Mouse (Mus musculus): ENCODE measurements around the gene Atrnl1.

Atrnl1 gene

DNA sequence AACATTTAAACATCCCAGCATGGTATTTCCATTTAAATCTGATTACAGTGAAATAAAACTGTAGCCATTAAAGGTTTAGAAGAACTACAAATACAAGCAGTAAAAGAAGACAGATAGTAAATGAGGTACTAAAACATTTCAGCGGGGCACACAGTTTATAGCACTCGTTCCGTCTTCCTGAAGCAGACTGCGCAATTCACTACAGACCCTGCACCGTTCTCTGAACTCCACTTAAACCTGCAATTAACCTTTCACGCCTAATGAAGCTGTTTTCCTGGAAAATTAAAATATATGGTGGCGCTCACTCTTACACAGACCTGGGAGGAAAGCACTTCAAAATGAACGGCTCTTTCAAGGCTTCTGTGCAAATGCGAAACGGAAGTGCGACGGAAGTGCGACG, 514.2 kb downstream of the Atrnl1 start:
- no peak for DNase-seq

DNA sequence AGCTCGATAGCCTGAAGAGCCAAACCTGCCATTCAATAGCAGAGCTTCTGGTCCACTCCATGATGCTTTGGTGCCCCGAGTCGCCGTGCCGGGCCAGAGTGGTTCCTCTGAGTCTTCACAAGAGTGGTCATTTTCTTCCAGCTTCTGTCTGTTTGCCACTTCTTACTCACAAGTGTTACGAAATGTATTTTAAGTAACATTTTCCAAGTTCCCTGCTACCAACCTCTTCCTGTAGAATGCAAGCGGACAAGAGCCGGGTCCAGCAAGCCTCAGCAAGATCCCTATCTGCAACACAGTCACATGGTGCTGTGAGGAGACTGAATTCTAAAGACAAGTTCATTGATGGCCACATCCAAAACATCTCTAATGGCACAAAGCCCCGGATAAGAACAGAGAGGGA, 521.1 kb downstream of the Atrnl1 start:
- DNase-seq: no peak

DNA sequence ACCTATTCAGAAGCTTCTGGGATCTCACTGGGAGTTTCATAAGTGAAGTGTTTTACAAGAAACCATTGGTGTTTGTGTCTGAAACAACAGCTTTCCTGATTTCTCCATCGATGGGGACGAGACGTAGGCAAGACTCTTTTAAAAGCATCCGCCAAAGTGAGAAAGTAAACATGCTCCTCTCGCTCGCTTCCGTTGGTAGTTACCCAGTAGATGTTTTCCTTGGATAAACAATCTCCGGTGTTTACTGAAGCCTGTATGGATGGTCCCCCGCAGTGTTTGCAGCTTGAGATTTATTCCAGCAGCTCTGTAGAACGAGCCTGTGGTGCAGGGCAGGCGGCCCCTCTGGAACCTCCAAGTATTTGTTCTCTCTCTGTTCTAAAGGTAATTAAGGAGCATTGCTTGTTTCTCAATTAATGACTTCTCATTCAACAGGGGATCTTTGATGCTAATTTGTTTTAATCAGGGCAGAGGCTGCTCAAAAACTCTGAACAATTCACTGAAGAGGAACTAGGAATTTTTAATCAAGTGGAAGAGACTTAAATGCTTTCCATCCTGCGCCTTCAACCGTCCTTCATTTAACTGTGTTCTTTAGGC, 529.5 kb downstream of the Atrnl1 start:
- DNase-seq: no peak

DNA sequence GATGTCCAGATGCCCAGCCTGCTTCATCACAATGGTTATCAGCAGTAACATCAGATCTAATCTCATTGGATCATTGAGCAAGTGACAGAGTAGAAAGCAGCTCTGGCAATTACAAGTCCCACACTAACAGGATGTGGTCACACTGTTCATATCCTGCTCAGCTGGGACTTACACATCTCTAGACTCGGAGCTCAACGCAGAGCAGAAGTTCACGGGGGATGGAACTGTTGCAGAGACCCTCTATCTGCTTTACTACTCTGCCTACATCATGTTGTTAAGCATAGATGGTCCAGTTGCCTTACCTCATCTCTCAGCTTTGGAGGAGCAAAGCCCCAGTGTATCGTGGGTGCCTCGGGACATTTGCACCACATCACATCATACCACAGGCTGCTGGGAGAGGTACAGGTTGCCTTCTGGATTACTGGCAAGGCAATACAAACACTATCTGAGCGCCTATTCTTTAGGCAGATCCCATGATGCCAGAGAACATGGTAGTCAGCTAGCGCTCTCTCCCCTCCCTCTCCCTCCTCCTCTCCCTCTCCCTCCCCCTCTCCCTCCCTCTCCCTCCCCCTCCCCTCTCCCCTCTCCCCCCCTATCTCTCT, 533.1 kb downstream of the Atrnl1 start:
- DNase-seq: no peak

DNA sequence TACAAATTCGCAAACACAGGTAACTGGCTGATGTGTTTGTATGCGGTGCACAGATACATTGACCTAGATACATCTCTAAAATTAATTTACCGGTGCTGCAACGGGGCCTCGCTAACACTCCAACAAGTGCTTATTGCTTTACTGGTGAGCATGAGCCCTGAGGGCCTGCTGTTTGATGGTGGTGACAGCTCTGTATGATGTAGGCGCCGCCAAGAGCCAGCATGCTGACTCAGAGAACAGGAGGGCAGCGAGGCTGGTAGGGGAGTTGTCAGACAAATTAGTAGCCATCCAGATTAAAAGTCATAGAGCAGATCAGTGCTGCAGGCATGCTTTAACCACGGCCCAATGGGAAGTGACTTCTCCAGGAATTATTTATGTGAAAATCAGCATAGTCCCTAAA, 534.7 kb downstream of the Atrnl1 start:
- DNase-seq: peak in 1 of 2 experiments; percentile 11

DNA sequence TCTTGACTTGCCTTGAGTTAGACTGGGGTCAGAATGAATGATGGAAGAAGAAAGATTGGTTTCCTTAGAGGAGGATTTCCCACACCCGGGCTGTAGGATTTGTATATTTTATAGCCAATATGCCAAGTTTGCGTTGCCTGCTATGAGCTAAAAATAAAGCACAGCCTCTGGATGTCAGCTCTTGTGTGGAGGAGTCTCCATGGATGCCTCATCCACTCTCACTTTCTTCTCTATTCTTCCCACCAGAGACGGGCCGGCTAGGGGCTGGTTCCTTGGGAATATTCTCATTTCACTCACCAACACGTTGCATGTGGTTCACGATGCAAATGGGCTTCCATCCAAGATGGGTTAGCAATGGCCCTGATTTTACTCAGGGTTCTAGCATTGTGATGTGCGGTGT, 540.4 kb downstream of the Atrnl1 start:
- no peak for DNase-seq

DNA sequence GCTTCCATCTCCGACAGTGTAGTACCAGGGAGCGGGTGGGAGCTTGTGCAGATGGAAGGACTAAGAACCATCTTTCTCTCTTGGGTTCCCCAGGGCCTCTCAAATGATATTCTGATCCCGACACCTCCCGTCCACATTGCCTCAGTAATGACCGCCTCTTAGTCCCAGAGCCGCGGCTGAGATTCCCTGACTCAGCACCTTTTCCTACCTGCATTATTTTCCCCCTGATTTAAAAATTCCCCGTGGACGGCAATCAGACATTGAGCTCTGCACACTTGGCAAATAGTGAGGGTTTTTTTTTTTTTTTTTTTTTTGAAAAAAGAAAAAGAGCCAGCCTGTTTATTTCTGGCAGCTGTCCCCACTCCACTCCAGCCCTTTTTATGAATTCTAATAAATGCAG, 550.7 kb downstream of the Atrnl1 start:
- no peak for DNase-seq

DNA sequence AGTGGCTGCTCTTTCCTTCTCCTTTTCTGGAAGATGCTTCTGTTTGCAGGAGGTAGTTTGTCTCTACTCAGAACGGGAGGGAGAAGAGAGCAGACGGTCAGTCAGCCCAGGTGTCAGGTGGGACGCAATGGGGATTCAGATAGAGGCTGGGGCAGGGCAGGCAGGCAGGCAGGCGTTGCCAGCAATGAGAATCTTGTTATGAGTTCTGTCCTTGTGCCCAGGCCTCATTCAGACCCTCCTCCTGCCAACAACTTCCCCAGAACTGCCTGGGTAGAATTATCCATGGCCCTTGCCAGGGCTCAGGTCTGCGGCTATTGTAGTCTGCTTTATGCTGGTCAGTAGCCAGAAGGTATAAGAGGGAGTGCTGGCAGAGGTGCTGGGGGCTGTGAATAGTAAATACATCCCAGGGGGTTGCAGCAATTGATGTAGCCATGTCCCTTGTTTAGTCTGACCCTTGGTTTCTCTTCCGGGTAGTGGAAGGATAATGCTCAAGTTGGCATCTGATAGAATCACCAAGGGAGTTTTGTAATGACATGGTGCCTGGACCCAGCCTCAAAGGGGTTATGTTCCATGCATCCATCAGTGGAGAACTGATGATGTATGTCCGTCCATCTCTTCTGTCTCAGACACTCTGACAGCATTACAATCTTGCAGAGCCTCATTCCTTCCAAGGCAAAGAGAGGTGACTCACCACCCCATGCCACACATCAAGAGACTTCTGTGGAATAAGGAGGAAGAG, 554.2 kb downstream of the Atrnl1 start:
- DNase-seq: peak; percentile 65 to 78

DNA sequence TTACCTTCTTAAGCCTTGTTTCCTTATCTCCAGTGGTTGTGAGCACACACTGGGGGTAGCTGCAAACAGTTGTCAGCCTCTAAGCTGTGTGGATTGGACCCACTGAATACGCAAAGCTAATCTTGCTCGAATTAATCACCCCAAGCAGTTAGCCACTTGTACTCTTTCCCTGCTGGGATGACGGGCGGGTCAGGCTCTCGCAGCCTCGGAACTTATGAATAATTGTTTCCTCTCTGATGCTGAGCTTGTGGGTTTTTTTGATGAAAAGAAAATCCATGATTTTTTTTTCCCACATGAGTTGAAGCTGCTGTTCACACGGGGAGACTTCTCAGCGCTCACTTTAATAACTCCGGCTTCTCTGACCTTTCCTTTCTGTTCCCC, 554.8 kb downstream of the Atrnl1 start:
- DNase-seq: no peak

DNA sequence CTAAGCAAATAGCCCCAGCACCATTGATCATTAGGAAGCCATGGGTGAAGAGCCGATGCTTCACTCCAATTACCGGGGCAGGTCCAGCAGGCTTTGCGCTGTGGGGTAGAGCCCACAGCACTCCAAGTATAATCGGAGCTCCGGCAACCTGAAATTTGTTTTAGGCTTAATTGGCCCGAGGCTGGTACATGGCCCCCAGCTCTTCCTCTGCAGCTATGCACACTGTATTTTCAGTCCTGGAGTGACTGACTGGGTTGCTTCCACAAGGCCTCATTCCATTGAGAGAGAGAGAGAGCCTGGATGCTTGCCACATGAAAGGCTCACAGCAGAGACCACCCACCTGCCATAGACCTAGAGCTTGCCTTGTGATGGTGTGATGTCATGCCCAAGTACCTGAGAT, 555.3 kb downstream of the Atrnl1 start:
- peak in 1 of 2 experiments; percentile 26 for DNase-seq

DNA sequence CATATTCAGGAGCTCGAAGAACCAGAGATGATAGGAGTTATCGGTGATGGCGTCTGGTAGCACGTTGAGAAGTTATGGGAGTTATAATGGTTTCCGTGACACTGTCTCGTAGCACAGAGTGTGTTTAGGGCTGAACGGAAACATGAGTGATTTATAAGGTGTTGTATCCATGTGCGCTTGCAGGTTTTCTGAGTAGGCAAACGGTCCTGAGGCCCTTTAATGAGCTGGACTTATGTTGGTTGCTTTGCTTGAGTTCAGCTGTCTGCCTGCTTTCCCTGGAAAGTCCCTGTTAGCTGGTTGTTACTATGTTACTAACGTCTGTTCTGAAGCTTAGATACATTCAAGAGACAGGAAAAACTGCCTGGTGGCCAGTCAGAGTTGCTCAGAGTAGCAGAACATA, 567.6 kb downstream of the Atrnl1 start:
- no peak for DNase-seq

DNA sequence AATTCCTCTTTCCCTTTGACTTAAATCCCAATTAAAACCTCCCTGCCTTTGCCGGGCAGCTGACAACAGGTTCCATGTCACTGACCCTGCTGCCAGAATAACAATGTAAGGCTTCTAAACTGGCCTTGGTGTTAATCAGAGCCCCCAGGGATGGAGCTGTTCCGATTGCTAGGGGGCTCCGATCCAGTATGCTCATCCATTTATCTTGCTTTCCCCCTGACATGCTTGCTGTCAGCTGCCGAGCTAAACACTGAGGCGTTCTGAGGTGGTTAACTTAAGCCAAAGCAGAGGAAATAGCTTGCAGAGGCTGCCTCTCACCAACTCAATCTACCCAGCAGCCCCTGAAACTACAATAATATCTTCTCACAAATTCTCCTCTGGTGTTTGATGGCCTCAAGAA, 569.9 kb downstream of the Atrnl1 start:
- no peak for DNase-seq

Data from cerebellum, postnatal 14 days (tissue).